Mouse (Mus musculus): ENCODE data around the gene 4930558C23Rik. TPM values are rescaled to one million over a fixed set of nuclear protein-coding genes. Genes with fewer than 3 reads are reported as not detected.
"Not testable (repeated sequence)": the region's sequence is repeated elsewhere in the genome, so short reads cannot be mapped to it uniquely, and the experiment has no call there.

The 4930558C23Rik gene
- not detected for total RNA-seq (2022)

GRCm38 (mm10) chr3:95402741-95403140, at the start of gene 4930558C23Rik:
4930558C23Rik (minus strand) TSS chr3:95402841.
- no peak for DNase-seq (ENCODE audit: low spot score)

DNA sequence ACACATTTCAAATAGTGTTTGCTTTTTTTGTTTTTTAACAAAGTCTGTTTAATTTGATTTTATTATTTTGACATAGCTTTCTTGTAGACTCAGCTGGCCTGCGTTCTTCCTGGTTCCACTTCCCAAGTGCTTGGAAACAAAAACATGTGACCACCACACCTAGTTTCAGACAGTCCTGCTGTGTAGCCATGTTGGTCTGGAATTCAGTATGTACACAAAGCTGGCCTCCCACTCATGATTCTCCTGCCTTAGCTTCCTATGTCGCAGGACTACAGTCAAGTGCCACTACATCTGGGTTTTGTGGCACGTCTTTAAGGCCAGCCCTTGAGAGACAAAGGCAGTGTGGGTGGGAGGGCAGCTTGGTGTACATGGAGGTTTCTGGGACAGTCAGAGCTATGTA, 48.3 kb upstream of the 4930558C23Rik start:
- DNase-seq (ENCODE audit: low spot score): no peak

DNA sequence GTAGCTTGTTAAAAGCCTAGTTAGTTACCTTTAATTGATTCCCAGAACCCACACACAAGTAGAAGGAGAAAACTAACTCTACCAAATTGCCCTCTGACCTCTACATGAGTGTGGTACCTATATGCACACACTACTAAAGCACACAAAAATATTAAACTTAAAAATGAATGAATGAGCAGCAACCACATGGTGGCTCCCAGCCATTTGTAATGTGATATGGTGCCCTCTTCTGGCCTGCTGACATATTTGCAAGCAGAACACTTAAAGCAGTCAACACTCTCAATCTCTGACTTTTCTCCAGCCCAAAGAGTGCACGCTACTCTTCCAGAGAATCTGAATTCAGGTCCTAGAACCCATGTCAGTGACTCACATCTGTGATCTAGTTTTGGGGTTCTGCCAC, 47.8 kb upstream of the 4930558C23Rik start:
- DNase-seq (ENCODE audit: low spot score): no peak

DNA sequence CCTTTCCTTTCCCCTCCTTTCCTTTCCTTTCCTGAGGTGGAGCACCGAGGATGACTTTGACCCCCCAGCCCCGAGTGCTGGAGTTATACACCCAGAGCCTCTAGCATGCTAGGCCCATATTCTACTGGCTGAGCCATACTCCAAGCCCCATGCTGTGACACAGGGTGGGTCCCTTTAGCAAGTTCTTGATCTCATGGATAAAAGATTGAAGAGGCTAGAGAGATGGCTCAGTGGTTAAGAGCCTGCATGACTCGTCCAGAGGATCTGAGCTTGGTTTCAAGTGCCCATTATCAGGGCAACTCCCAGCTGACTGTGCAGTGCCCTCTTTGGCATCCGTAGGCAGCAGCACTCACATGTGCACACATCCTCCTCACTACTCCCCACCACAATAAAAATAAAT, 42.7 kb upstream of the 4930558C23Rik start:
- DNase-seq (ENCODE audit: low spot score): no peak

DNA sequence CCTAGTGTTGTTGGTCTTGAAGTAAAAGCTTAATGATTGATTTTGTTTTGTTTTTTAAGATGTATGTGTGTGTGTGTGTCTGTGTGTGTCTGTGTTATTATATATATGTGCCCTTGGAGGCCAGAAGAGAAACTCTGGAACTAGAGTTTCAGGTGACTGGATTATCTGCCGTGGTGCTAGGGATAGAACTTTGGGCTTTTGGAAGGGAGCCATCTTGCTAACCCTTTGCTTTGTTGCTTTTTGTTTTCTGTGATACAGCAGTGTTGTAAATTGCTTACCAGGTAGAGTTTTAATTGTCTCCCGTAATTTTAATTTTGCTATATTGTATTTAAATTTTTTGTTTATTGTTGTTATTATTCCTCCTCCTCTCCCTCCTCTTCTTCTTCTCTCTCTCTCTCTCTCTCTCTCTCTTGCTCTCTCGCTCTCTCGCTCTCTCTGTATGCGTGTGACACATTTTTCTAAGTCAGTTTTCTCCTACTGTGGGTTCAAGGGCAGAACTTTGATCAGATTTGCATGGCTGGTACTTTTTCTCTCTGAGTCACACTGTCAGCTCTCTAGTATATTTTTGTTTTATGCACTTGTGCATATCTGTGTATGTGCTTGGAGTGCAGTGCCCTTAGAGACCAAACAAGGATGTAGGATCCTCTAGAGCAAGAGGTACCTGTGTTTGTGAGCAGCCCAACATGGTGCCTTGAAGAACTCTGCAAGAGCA, 39.9 kb upstream of the 4930558C23Rik start:
- DNase-seq (ENCODE audit: low spot score): no peak

DNA sequence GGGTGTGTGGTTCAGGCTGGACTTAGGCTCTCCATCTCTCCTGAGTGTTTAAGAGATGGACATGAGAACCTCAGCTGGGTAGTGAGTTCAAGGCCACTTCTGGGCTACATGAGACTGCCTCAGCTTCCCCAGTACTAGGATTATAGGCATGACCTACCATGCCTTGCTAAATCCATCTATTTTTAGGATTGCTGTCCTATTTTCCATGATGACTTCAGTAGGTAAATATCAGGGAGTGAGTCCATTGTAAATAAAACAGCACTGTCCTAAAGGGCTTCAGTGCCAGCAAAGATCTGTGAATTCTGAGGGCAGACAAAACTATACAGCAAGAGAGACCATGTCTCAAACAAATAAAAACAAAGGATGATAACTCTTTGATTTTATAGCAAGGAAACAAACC, 37.0 kb upstream of the 4930558C23Rik start:
- DNase-seq (ENCODE audit: low spot score): no peak

GRCm38 (mm10) chr3:95438636-95439035, 36.0 kb upstream of the 4930558C23Rik start:
- DNase-seq (ENCODE audit: low spot score): not testable (repeated sequence)

GRCm38 (mm10) chr3:95435561-95435960, 32.9 kb upstream of the 4930558C23Rik start:
- no peak for DNase-seq (ENCODE audit: low spot score)

- DNase-seq (ENCODE audit: low spot score): no peak
Observed at GRCm38 (mm10) chr3:95434983-95435370, 32.3 kb upstream of the 4930558C23Rik start.

DNA sequence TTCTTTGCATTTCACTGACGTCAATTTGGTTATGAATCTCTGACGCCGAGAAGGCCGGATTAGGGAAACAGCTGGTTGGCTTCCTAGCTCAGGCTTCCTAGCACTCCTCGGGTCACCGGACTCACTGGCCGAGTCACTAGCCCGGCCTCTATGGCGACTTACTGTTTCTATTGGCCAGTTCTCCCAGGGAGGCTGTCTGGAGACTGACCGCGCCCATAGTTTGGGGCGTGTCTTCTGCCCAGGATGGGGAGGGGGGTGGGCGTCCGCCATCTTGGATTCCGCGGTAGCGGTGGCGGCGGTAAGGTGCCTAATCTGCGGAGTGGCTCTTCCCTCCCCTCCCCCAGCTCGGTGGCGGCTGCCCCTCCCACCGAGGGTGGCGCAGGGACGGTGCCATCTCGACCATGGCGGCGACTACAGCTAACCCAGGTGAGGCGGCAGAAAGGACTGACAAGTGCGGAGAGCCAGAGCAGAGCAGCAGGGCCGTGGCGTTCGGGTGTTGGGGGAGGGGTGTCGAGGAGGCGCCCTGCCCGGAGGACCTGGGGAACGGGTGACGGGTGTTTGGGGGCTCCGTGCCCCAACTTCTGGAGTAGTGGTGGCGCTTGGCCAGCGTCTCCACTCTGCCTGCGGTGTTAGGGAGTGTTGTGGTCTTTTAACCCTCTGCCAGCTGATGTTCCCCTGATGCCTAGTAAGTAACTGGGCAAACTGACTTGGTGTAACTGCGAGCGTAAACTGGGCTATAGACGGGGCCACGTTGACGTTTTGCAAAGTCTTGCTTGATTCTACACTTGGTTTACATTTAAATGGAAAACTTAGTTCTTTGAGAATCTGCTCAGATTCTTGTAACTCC, 31.7 kb upstream of the 4930558C23Rik start, which contains the start of gene Arnt:
Gene Arnt (plus strand): TSS at position 253 of the 847 bp plus-strand sequence.
- peak; percentile 96 for DNase-seq (ENCODE audit: low spot score)

GRCm38 (mm10) chr3:95433301-95433915, 30.8 kb upstream of the 4930558C23Rik start:
- no peak for DNase-seq (ENCODE audit: low spot score)

DNA sequence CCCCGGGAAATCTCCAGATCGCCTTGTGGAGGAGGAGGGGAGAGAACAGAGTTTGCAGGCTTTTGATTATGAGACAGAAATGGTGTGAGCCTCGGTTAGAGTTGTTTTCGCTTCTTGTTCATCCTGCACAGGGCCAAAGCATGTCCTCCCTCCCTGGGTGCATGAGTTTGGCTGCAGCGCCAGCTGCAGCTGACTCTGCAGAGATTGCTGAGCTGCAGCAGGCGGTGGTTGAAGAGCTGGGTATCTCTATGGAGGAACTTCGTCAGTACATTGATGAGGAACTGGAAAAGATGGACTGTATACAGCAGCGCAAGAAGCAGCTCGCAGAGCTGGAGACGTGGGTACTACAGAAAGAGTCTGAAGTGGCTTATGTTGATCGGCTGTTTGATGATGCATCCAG, 25.8 kb upstream of the 4930558C23Rik start:
- not testable (repeated sequence) for DNase-seq (ENCODE audit: low spot score)

DNA sequence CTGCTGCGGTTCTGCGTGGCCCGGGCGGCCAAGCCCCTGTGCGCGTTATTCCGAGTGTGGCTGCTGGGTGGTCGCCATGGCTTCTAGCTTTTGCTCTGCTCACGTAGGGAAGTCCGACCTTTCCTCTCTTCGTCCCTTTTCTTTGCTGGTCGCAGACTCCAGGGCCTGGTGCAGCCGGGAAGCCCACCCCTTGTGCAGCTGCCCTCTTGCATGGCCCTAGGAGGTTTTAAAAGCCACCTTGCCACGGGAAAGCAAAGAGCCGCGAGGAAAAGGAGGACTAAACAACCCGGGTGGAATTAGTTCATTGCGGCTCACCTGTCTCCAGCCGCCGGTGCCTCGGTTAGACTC, 25.2 kb upstream of the 4930558C23Rik start:
- not testable (repeated sequence) for DNase-seq (ENCODE audit: low spot score)

DNA sequence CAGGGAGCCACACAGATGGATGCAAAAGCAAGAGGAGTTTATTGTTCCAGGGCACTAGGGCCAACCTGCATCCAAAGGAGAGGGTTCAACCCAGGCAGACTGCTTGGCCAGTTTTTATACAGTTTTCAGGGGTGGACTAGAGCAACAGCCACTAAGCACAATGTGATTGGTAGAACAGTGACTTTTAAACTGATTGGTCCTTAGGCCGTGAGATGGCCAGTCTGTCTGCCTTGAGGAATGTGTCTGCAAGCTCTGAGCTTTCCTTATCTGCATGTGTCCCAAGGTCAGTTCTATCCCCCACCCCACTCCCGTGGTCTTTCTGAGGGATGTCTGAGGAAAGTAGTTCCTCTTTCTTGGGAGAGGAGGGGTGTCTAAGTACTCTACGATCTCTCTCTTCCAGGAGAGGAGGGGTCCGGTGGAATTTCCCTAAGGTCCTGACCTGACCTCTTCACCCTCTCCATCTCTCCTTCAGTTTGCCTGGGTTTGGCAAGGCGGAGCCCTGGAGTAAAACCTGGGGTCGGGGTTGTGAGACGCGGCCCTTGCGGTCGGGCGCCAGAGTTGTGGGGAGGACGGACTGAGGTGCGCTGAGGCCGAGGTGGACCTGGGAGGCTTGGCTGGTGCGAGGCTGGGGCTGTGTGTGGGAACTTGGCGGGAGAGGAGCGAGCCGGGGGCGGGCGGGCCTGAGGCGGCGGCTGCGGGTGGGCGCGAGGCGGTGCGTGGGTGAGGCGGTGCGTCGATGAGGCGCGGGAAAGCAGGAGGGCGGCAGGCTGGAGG, 24.7 kb upstream of the 4930558C23Rik start:
- DNase-seq (ENCODE audit: low spot score): not testable (repeated sequence)

- DNase-seq (ENCODE audit: low spot score): not testable (repeated sequence)
Observed at GRCm38 (mm10) chr3:95426476-95426875, 23.8 kb upstream of the 4930558C23Rik start.

GRCm38 (mm10) chr3:95417866-95418265, 15.2 kb upstream of the 4930558C23Rik start:
- DNase-seq (ENCODE audit: low spot score): no peak

GRCm38 (mm10) chr3:95412268-95412667, 9.6 kb upstream of the 4930558C23Rik start:
- no peak for DNase-seq (ENCODE audit: low spot score)

GRCm38 (mm10) chr3:95408852-95409251, 6.2 kb upstream of the 4930558C23Rik start:
- no peak for DNase-seq (ENCODE audit: low spot score)

GRCm38 (mm10) chr3:95407728-95408127, 5.1 kb upstream of the 4930558C23Rik start:
- no peak for DNase-seq (ENCODE audit: low spot score)

DNA sequence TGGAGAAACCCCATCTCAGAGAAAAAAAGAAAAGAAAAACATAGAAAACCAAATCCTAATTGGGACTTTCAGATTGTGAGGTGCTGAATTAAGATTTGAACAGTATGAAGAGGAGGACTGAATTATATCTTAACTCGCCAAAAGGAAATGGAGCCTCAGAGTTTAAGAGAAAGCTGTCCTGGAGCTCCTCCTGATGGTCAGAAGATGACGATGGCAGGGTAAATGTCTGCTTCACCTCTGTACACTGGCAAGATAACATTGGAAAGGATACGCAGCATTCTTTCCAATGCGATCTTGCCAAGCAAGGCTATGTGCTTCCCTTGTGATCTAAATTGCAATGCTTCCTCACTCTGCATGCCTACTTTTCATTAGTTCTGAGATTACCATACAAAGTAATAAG, 8.3 kb downstream of the 4930558C23Rik start:
- DNase-seq (ENCODE audit: low spot score): peak; percentile 36

- DNase-seq (ENCODE audit: low spot score): no peak
Observed at GRCm38 (mm10) chr3:95385401-95386075, 17.1 kb downstream of the 4930558C23Rik start.

Measured in heart, adult 8-10 months (tissue).